Mouse (Mus musculus) thymus, postnatal 36 days (tissue): ENCODE measurements around the gene Krtap31-1.
"Not testable (repeated sequence)": the region's sequence is repeated elsewhere in the genome, so short reads cannot be mapped to it uniquely, and the experiment has no call there.

Source experiments
- DNase-seq, 2 experiments: peaks; one replicate each; pipeline ENCODE4 v3.0.0; 2022; ENCODE audit warnings: mixed read lengths in 2 of 2

Krtap31-1 gene

DNA sequence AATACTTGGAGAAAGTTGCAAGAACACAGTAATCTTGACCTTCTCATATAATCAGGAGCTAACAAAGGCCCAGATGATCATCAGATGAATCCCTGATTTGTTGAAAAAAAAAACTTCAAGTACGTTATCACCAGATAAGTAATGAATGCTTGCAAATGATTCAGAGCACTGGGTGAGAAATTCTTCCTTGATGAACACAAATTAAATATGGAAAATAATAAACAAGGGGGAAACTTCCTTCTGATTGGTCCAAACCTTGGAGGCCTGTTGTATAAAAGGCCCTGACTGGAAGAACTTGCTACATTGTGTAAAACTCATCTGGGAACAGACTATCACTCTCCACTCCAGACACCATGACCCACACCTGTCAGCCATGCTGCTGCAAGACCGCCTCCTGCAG lies at the start of gene Krtap31-1:
Gene Krtap31-1, plus strand, starts transcription at position 301 of the 400 bp plus-strand sequence.
- DNase-seq: no peak

DNA sequence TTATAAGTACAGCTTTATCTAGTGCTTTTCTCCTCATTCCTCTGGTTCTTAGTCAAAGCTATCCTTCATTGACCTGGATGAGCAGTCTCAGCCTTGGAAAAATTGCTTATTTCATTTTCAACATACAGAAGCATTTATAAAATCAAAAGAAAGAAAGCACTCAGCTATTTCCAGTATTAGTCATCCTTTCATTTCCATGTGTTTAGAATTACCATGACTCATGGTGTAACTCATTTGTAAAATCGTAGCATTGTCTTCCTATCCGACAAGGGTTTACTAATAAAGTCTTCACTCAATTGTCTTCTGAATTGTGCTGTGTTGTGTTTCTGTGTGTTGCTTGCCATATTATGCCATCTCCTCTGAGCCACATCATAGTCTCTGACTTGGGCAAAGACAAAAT lies 49.0 kb upstream of the Krtap31-1 start:
- no peak for DNase-seq

- DNase-seq: not testable (repeated sequence)
Measured at GRCm38 (mm10) chr11:99864176-99864575, 43.5 kb upstream of the Krtap31-1 start, which contains the start of gene Gm11559. Gene Gm11559, plus strand, starts transcription at chr11:99864476.

DNA sequence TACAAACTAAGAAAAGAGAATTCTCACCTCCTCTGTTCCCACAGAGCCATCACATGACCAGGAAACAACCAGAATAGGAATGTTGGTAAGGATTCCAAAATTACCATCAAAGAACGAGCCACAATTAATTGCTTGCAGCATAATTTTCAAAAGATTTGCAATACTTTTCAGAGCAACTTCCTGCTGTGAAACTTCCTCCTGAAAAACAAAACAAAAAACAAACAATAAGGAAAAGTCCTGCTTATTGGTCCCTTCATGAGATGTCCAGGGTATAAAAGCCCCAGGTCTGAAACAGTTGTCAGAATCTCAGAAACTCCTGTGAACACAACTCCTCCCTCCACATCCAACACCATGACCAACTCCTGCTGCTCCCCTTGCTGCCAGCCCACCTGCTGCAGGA lies 34.6 kb upstream of the Krtap31-1 start, which contains the start of gene Krtap9-1:
Gene Krtap9-1, plus strand, starts transcription at position 301 of the 400 bp plus-strand sequence.
- not testable (repeated sequence) for DNase-seq

DNA sequence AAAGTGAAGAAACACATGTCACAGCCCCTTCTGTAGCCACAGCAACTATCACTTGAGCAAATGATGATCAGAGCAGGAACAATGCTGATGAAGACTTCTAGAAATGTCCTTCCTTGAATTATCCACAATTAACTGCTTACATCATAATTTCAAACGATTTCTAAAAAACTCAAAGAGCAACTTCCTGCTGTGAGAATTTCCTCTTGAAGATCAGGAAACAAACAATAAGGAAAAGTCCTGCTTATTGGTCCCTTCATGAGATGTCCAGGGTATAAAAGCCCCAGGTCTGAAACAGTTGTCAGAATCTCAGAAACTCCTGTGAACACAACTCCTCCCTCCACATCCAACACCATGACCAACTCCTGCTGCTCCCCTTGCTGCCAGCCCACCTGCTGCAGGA lies 28.8 kb upstream of the Krtap31-1 start, which contains the start of gene Gm11567:
Gene Gm11567, plus strand, starts transcription at position 301 of the 400 bp plus-strand sequence.
- not testable (repeated sequence) for DNase-seq

- DNase-seq: no peak
Measured at GRCm38 (mm10) chr11:99914451-99914850, 6.7 kb downstream of the Krtap31-1 start, which contains the start of gene Gm11565. Gene Gm11565, plus strand, starts transcription at chr11:99914751.

GRCm38 (mm10) chr11:99935991-99936390 lies 28.3 kb downstream of the Krtap31-1 start, which contains the start of gene Krtap31-2:
Gene Krtap31-2, plus strand, starts transcription at chr11:99936291.
- DNase-seq: no peak

GRCm38 (mm10) chr11:99937751-99938264 lies 30.1 kb downstream of the Krtap31-1 start:
- DNase-seq: no peak

GRCm38 (mm10) chr11:99948175-99948574 lies 40.5 kb downstream of the Krtap31-1 start, which contains the start of gene Krtap9-5:
Gene Krtap9-5, plus strand, starts transcription at chr11:99948475.
- DNase-seq: no peak
